Mouse (Mus musculus): ENCODE data around the gene Vcpkmt.

Vcpkmt gene

GRCm38 (mm10) chr12:69537675-69538361, 45.0 kb downstream of the Vcpkmt start:
- DNase-seq (ENCODE audit: low spot score), result no peak

GRCm38 (mm10) chr12:69537243-69537674, 45.6 kb downstream of the Vcpkmt start:
- DNase-seq (ENCODE audit: low spot score), result no peak

- DNase-seq (ENCODE audit: low spot score), result no peak
These were observed 46.1 kb downstream of the Vcpkmt start for GRCm38 (mm10) chr12:69536616-69537242.

GRCm38 (mm10) chr12:69533237-69533636, 49.6 kb downstream of the Vcpkmt start:
- no peak for DNase-seq (ENCODE audit: low spot score)

- no peak for DNase-seq (ENCODE audit: low spot score)
These were observed 50.3 kb downstream of the Vcpkmt start for GRCm38 (mm10) chr12:69532530-69532929.

- DNase-seq (ENCODE audit: low spot score), result no peak
These were observed 50.7 kb downstream of the Vcpkmt start for GRCm38 (mm10) chr12:69532091-69532490.

- no peak for DNase-seq (ENCODE audit: low spot score)
These were observed 53.0 kb downstream of the Vcpkmt start for GRCm38 (mm10) chr12:69529694-69530403.

- DNase-seq (ENCODE audit: low spot score), result no peak
These were observed 54.4 kb downstream of the Vcpkmt start for GRCm38 (mm10) chr12:69528275-69529032.

Measured in urinary bladder, postnatal 10 days (tissue).